Mouse (Mus musculus): ENCODE results near the gene Phc3.

DNA sequence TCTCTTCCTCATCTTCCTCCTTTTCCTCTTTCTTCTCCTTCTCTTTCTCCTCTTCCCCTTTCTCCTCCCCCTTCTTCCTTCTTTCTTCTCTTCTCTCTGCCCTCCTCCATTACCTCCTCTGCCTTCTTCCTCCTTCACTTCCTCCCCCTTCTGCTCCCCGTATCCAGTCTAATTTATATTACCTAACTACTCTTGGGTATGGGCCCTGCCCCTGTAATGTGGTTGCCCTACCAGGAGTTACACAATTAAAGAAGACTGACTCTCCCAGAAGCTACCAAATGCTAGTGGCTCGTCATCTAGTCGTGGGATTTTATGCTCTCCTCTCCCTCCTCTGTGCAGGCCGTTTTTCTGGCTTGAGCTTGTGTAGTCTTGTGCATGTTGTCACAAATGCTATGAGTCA lies 108.5 kb downstream of the Phc3 start:
- TF ChIP-seq POLR2A (IDR thresholded peaks at IDR 0.05; ENCODE audit: insufficient read length, low read depth), result no peak
- no peak for TF ChIP-seq USF1 (IDR thresholded peaks at IDR 0.05; ENCODE audit: low read depth)
- no peak for TF ChIP-seq TCF12 (IDR thresholded peaks at IDR 0.05; ENCODE audit: insufficient read depth, poor library complexity, severe bottlenecking)
- no peak for TF ChIP-seq MAX (IDR thresholded peaks at IDR 0.05; ENCODE audit: low read depth)
- no peak for TF ChIP-seq SRF (IDR thresholded peaks at IDR 0.05; ENCODE audit: control insufficient read depth, insufficient read length, low read depth)
- TF ChIP-seq POLR2AphosphoS2 (IDR thresholded peaks at IDR 0.05; ENCODE audit: insufficient read length, low read depth), result no peak
- TF ChIP-seq MYOG (IDR thresholded peaks at IDR 0.05; ENCODE audit: control insufficient read depth in 1 of 3, insufficient read depth in 1 of 3, insufficient read length in 2 of 3, low read depth in 2 of 3), result no peak
- no peak for TF ChIP-seq REST (IDR thresholded peaks at IDR 0.05; ENCODE audit: insufficient read depth, insufficient read length)

Data from myocyte (in vitro differentiated cells).